Mouse (Mus musculus) midbrain, postnatal 0 days (tissue): ENCODE results near the gene Fam171a2. TPM values are rescaled to one million over a fixed set of nuclear protein-coding genes. Genes with fewer than 3 reads are reported as not detected.
"Not testable (repeated sequence)": the region's sequence is repeated elsewhere in the genome, so short reads cannot be mapped to it uniquely, and the experiment has no call there.

Experiments used
- ATAC-seq: fragments of 200-750 bp; cut with Nextera tagmentation; 2 replicates; pipeline ENCODE4 v1.8.0; 2017; ENCODE audit warnings: moderate number of reproducible peaks, mild to moderate bottlenecking, moderate TSS enrichment, moderate library complexity; ENCODE audit not compliant: low FRiP score
- DNase-seq: peaks from one replicate; pipeline ENCODE4 v3.0.0-alpha.2; 2015; ENCODE audit warnings: low spot score
- H3K27ac ChIP-seq: fragments of 300-500 bp; sonication (generic); 2 replicates; pipeline ENCODE4 v1.5.1; 2014; ENCODE audit warnings: low read depth, mild to moderate bottlenecking, low read length, mixed read lengths
- H3K27me3 ChIP-seq: fragments of 300-500 bp; sonication (generic); 2 replicates; pipeline ENCODE4 v1.6.1; 2014; ENCODE audit warnings: low read length, control low read depth, mixed read lengths; ENCODE audit not compliant: insufficient read depth
- H3K36me3 ChIP-seq: fragments of 300-500 bp; sonication (generic); 2 replicates; pipeline ENCODE4 v1.6.1; 2014; ENCODE audit warnings: low read length, control low read depth, mixed read lengths; ENCODE audit not compliant: insufficient read depth
- H3K4me1 ChIP-seq: fragments of 300-500 bp; sonication (generic); 2 replicates; pipeline ENCODE4 v1.6.1; 2014; ENCODE audit warnings: mild to moderate bottlenecking, control low read depth, antibody characterized with exemption, low read length, mixed read lengths; ENCODE audit not compliant: insufficient read depth
- H3K4me2 ChIP-seq: fragments of 300-500 bp; sonication (generic); 2 replicates; pipeline ENCODE4 v1.6.1; 2014; ENCODE audit warnings: low read depth, mild to moderate bottlenecking, low read length, mixed read lengths; ENCODE audit not compliant: poor library complexity, severe bottlenecking
- H3K4me3 ChIP-seq: fragments of 300-500 bp; sonication (generic); 2 replicates; pipeline ENCODE4 v1.5.1; 2014; ENCODE audit warnings: low read depth, mild to moderate bottlenecking, low read length, moderate library complexity
- H3K9ac ChIP-seq: fragments of 300-500 bp; sonication (generic); replicated peaks from 2 replicates; pipeline ENCODE4 v1.6.1; 2014; ENCODE audit warnings: mild to moderate bottlenecking, low read length, moderate library complexity, mixed read lengths; ENCODE audit not compliant: poor library complexity, severe bottlenecking
- H3K9me3 ChIP-seq: fragments of 300-500 bp; sonication (generic); 2 replicates; pipeline ENCODE4 v1.6.1; 2016; ENCODE audit warnings: low read length, control low read depth
- CTCF ChIP-seq: IDR thresholded peaks from 2 replicates; pipeline ENCODE4 v1.5.1; 2016; ENCODE audit warnings: antibody characterized with exemption, mild to moderate bottlenecking
- WGBS: fragments of 180-500 bp; shearing (Covaris S2); extraction: QIAGEN DNeasy Blood & Tissue Kit; methylation state at CpG from one replicate; pipeline ENCODE4 v1.1.7; 2014; 5-methylcytosine and 5-hydroxymethylcytosine counted together
- polyA plus RNA-seq: library from polyadenylated mRNA; unstranded; fragments of >200 nt; fragmentation: Nextera tagmentation; extraction: Ambion mirVana; gene quantifications from 2 replicates; pipeline ENCODE4 v1.2.1, GENCODE M21; 2015
- total RNA-seq: library from RNA; depleted of rRNA; stranded (reverse); fragments of >200 nt; gene quantifications from 2 replicates; pipeline ENCODE4 v1.2.3, GENCODE M21; 2014

The Fam171a2 gene
- total and polyA plus RNA-seq, 2 experiments from 2014 or later: 25.4 to 605 TPM

GRCm38 (mm10) chr11:102415034-102415802 lies 32.3 kb downstream of the Fam171a2 start:
- ATAC-seq (no peak), DNase-seq (no peak)
- no peaks in the 10 kb centered on the region for H3K27me3 ChIP-seq
- no peaks in the 10 kb centered on the region for H3K9me3 ChIP-seq
- no peaks in the 10 kb centered on the region for H3K4me1 ChIP-seq
- H3K4me2 ChIP-seq: no peak overlapping the region
- no peak overlapping the region for H3K4me3 ChIP-seq
- no peak for TF ChIP-seq CTCF
- WGBS: 75% methylated on average over 10 of the region's 10 CpGs
- H3K36me3 ChIP-seq: no peaks in the 10 kb centered on the region
- no peak overlapping the region for H3K27ac ChIP-seq
- H3K9ac ChIP-seq: no peak overlapping the region

GRCm38 (mm10) chr11:102413059-102413458 lies 34.4 kb downstream of the Fam171a2 start:
- H3K4me3 ChIP-seq: no peak overlapping the region
- no peaks in the 10 kb centered on the region for H3K36me3 ChIP-seq
- H3K27me3 ChIP-seq: no peaks in the 10 kb centered on the region
- no peak overlapping the region for H3K4me2 ChIP-seq
- no peak for TF ChIP-seq CTCF
- no peak overlapping the region for H3K9ac ChIP-seq
- DNase-seq: no peak
- no peak overlapping the region for H3K27ac ChIP-seq
- H3K9me3 ChIP-seq: no peaks in the 10 kb centered on the region
- WGBS: 69% methylated on average over 8 of the region's 8 CpGs
- no peak for ATAC-seq
- H3K4me1 ChIP-seq: no peaks in the 10 kb centered on the region

GRCm38 (mm10) chr11:102411704-102412103 lies 35.8 kb downstream of the Fam171a2 start:
- DNase-seq (peak; percentile 95), ATAC-seq (no peak)
- H3K4me3 ChIP-seq: no peak overlapping the region
- H3K36me3 ChIP-seq: no peaks in the 10 kb centered on the region
- 8% methylated on average over 11 of the region's 11 CpGs for WGBS
- H3K9me3 ChIP-seq: no peaks in the 10 kb centered on the region
- peak; percentile 93 for TF ChIP-seq CTCF
- no peak overlapping the region for H3K4me2 ChIP-seq
- H3K27ac ChIP-seq: no peak overlapping the region
- no peaks in the 10 kb centered on the region for H3K4me1 ChIP-seq
- H3K27me3 ChIP-seq: no peaks in the 10 kb centered on the region
- H3K9ac ChIP-seq: no peak overlapping the region

DNA sequence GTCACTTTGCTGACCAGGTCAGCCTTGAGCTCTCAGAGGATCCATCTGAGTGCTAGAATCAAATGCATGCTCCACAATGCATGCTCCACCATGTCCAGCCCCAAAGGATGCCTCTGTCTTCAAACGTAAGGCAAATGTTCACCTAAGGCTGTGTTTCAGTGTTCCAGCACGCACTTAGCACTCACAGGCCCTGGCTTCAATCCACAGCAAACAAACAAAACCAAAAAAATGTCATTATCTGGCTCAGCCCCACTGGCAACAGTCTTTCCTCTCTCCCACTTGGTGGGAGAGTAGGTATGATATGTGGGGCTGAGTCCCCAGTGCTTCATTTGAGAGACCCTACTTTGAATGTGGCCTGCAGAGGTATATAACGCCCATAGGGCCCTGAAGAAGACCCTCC lies 36.4 kb downstream of the Fam171a2 start:
- Histone ChIP-seq H3K4me2 (no peak overlapping the region), H3K27ac (no peak overlapping the region), H3K36me3 (no peaks in the 10 kb centered on the region), H3K9me3 (no peaks in the 10 kb centered on the region), H3K4me1 (peaks cover 5% of the 10 kb centered on the region; the same call in 1 of the 2 replicates), H3K27me3 (no peaks in the 10 kb centered on the region), H3K9ac (no peak overlapping the region), H3K4me3 (no peak overlapping the region)
- no peak for DNase-seq
- ATAC-seq: no peak
- TF ChIP-seq CTCF: no peak
- WGBS: 78% methylated on average over 3 of the region's 3 CpGs

DNA sequence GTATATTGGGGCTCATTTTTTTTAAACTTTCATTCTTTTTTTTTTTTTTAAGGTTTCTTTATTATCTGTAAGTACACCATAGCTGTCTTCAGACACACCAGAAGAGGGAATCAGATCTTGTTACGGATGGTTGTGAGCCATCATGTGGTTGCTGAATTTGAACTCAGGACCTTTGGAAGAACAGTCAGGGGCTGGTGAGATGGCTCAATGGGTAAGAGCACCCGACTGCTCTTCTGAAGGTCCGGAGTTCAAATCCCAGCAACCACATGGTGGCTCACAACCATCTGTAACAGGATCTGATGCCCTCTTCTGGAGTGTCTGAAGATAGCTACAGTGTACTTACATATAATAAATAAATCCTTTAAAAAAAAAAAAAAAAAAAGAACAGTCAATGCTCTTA lies 37.1 kb downstream of the Fam171a2 start:
- DNase-seq, H3K4me2 ChIP-seq, H3K27ac ChIP-seq, H3K36me3 ChIP-seq, H3K4me1 ChIP-seq, H3K9ac ChIP-seq, H3K4me3 ChIP-seq, H3K9me3 ChIP-seq, ATAC-seq, H3K27me3 ChIP-seq: not testable (repeated sequence)
- WGBS: 86% methylated on average over 3 of the region's 3 CpGs

GRCm38 (mm10) chr11:102409795-102410330 lies 37.6 kb downstream of the Fam171a2 start:
- no peak overlapping the region for H3K9ac ChIP-seq
- ATAC-seq (no peak), DNase-seq (no peak)
- peaks cover 9% of the 10 kb centered on the region; the same call in 1 of the 2 replicates for H3K4me1 ChIP-seq
- H3K4me2 ChIP-seq: no peak overlapping the region
- no peak overlapping the region for H3K27ac ChIP-seq
- WGBS: 72% methylated on average over 3 of the region's 3 CpGs
- TF ChIP-seq CTCF: no peak
- H3K27me3 ChIP-seq: no peaks in the 10 kb centered on the region
- H3K9me3 ChIP-seq: no peaks in the 10 kb centered on the region
- no peak overlapping the region for H3K4me3 ChIP-seq
- peaks cover 1% of the 10 kb centered on the region; the same call in 1 of the 2 replicates for H3K36me3 ChIP-seq
